Mouse (Mus musculus) inflammation-experienced regulatory T-cells, adult 6 months (primary cell): Measurements from ENCODE around the gene Gatm. TPM values are rescaled to one million over a fixed set of nuclear protein-coding genes. Genes with fewer than 3 reads are reported as not detected.

Experiments
- ATAC-seq: one replicate; pipeline ENCODE4 v1.8.0; 2017
- polyA plus RNA-seq, 3 experiments: library from polyadenylated mRNA; unstranded; fragments of 100-300 nt; shearing (Covaris generic); gene quantifications; one replicate each; pipeline ENCODE4 v1.2.1; 2017

Gene Gatm
- polyA plus RNA-seq, result 1 to 10 TPM in 1 of 3 experiments, under 1 TPM in 2; 0.32 to 1.7 (median 0.46) TPM

DNA sequence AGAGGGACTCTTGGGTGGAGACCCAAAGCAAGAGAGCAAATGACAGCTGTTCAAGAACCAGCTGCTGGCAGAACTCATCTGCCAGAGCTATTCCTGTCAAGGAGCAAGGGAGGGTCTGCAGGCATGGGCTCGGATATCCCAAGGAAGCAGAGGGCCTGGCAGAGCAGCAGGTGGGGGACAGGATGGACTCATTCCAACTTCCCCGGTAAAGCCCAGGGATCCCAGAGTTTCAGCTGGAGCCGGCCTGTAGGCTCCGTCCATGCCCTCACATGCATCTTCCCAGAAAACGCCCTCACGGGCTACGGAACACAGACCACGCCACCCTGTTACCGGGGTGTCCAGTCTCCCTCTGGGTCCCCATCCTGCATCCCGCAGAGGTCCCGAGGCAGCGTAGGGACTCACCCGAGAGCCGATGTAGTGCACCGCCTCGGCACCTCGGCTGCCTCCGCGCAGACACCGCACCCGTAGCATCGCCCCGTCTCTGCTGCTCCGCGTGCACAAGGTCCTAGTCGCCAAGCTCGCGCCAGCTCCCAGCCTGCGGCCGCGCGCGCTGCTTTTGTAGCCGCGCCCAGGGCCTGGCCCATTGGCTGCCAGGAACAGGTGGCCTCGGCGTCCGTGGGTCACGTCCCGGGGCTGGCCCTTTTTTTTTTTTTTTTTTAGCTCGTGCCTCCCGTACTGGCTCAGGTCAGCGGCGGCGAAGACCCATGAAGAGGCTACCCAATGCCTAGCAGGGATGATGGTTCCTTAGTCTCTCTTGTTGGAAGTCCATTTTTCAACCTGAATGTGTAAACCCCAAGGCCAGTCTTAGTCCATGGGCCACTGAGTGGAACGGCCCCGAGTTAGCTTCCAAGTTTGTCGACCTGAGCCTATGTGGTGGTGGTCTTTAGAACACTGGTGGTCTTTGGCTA, at the start of gene Gatm:
TSS of gene Gatm (minus strand) at position 558 of the 908 bp plus-strand sequence.
- peak; percentile 28 for ATAC-seq

DNA sequence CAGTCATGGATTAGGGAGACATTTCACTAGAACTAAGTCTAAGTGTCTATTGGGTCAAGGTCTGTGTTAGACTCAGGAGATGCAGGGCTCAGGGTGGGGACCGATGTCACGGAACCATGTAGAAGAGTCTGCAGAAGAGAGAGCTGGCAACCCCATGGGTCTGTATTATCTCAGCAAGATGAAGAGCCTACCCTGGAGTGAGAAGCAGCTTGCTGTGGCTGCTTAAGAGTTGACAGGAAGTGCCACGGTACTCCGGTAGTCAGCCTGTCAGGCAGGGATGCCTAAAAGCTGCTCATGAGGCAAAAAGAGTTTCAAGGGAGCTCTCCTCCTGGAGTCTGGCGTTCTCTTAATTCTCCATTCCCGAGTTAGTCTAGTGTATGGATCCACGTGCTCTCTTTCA, 48.7 kb upstream of the Gatm start:
- ATAC-seq, result no peak

DNA sequence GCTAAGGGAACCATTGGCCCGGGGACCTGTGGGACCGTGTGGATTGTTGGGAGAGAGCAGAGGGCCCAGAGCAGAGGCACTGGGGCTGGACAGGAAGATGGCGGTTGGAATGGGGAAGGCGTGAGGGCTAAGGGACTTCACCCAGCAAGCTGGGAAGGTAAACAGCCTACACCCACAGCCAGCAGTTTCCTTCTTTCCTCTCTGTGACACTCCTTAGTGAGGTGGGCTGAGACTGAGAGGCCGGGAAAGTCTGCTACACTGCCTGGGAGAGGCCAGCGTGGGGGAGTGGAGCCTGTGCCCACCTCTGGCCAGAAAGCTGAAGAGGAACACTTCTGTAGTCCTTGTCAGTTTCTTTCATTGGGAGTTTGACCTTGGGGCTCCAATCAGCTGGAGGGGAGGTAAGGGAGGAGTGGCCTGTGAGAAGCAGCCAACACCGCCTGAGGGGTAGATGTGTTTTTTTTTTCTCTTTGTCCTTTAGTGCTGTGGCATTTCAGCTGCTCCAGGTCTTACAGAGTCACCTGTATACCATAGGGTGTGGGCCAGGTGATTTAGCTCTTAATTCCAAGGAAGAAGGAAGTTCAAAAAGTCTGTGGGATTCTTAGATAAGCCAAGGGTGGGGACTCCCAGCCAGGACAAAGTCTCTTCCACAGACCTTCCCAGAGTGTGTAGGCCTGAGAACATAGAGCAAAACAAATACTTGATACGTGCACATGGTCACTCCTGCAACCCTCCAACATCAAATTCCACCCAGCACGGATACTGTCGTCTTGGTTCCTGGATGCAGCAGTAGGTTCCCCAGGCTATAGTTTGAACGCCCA, 46.8 kb upstream of the Gatm start:
- ATAC-seq, result no peak

DNA sequence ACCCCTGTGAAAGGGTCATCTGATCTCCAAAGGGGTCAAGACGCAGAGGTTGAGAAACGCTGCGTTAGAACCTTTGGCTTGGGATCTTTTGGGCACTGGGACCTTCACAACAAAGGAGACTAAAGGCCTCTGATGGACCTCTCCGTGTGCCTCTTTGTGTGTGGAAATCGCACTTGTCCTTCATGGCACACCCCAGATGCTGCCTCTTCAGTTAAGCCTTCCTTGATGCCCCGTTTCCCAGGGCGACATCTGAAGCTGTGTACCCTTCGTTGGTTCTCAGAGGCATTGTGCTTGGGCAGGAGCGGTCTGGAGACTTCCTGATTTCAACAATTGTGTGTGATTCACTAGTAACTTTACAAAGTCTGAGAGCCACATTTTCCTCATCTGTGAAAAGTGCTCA, 45.7 kb upstream of the Gatm start:
- no peak for ATAC-seq

DNA sequence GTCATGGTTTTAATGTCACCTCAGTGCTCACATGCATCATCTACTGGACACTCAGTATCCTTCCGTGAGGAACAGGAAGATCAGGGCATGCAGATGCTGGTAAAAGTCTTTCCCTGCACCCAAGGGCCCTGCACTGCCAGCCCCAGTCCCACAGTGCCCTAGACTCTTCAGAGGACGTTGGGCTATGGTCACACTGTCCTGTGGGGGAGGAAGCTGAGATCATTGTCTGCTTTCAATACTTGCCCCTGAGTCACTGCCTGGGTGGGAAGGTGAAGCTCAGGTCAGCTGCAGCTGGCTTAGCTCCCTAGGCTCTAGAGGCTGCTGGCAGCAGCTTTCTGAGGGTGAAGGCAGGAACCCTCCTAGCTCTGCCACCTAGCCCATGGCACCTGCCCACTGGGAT, 44.9 kb upstream of the Gatm start:
- ATAC-seq, result no peak

DNA sequence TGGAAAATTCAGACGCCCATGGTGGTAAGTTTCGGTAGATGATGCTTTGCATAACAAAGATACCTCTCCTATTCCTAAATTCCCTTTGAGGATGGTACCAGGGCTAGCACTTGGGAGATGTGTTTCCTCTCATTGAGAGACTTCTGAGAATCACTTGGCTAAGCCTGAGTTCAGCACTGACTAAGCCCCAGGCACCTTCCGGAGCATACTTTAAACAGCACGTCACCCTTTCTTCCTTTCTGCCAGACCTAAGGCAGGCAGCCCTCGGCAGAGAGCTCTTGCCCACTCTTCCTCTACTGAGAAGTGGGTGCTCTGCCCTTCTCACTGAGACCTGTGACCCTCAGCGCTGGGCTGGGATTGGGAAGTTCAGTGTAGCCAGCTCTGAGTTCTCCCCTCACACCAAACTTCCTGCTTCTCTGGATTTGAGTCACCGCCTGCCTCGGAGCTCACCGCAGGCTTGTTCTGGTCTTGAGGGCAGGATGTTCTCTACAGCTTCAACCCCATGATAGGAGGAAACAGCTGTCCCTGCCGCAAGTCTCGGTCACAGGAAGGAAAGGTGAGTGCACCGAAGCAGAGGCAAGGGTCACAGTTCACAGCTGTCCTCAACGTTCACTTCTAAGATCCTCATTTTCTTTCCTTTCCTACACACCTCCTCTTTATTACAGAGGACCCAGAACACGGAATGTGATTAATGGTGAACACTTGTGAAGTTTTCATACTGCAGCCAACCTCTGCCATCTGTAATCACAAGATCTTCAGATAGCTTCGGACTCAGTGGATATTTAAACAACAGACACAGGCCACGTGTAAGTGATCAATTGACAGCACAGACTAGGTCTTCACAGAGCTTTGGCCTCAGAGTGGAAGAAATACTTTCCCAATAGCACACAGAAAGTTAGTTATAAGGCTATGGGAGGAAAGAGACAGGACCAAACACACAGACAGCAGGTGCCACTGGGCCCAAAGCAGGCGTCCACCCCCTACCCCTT, 41.3 kb upstream of the Gatm start:
- ATAC-seq, result peak; percentile 98

DNA sequence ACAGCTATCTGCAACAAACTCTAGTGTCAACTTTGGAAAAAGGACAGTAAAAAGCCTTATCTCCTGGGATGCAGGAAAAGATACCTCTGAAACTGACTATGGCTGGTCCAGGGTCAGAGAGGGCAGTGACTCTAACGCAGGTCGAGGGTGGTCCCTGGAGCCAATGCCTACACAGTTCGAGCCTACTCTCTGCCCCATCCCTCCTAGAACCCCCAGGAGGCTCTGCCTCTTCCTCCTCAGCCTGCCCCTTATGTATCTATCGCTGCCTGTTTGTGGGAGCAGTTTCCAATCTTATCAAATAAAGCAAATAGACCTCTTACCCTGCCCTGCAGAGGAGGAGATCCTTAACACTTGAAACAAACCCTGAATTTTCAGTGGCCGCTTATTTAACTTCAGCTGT, 27.6 kb upstream of the Gatm start:
- ATAC-seq, result no peak

DNA sequence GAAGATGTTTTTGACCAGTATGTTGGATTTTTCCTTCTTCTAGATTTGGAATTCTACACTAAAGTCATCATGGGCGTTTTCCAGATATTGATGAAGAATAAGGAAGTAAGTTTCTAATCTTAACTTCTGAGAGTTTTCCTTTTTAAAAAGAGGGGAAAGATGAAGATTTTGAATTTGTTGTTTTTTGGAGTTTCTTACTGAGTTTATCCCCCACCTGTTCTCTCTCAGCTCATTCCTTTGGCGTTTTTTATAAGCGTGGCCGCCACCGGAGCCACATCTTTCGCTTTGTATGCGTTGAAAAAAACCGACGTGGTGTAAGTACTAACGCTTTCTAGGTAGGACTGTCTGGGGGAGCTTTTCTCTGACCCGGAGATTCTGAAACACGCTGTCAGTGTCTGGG, 26.9 kb upstream of the Gatm start:
- ATAC-seq, result no peak

DNA sequence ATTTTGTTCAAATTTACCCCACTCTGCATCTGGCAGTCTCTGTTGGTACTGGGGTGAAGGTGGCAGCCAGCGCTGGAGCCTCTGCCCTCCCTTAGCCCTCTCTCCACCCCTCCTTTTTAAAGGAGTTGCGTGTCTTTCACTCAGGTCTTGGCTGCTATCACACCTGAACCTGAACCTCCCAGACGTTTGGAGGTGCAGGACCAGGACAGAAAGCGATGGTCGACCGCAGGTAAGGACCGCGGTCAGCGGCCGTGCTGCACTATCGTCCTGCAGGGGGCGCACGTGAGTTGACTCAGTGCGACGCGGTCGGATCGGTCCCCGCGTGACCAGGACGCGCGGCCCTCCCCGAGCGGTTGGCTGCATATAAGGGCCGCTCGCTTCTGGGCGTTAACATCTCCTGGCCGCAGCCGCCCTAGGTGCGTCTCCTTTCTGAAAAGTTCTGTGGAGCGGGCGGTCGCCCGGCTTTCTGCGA, 26.5 kb upstream of the Gatm start:
- peak; percentile 63 for ATAC-seq

DNA sequence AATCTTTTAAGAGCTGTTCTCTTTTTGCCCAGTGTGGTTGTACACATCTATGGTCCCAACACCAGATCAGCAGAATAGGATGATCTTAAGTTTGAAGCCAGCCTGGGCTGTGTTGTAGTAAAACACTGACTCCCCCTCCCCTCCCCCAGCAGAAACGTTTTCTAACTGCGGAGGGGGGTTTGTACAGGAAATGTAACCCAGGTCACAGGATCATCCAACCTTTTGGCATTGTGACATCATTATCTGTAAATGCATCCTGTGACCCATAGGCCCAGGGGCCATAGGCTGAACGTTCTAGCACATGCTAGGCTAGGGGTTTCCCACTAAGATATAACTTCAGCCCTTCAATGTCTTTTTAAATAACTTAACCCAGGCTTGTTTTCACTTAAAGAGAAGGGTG, 25.6 kb upstream of the Gatm start, which contains the start of gene AA467197:
TSS of gene AA467197 (plus strand) at position 301 of the 400 bp plus-strand sequence.
- ATAC-seq, result no peak

DNA sequence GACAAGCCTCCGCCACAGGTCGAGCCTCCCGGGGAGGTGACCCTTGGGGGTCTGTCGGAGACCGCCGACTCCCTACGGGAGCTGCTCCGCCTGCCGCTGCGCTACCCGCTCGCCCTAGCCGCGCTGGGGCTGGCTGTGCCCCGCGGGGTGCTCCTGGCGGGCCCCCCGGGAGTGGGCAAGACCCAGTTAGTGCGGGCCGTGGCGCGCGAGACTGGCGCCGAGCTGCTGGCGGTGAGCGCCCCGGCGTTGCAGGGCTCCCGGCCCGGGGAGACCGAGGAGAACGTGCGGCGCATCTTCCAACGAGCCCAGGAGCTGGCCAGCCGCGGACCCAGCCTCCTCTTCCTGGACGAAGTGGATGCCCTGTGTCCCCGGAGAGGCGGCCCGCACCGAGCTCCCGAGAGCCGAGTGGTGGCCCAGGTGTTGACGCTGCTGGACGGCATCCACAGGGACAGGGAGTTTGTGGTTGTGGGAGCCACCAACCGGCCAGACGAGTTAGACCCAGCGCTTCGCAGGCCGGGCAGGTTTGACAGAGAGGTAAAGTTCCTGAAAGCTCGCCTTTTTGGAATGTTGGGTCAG, 20.2 kb upstream of the Gatm start:
- peak; percentile 7 for ATAC-seq

DNA sequence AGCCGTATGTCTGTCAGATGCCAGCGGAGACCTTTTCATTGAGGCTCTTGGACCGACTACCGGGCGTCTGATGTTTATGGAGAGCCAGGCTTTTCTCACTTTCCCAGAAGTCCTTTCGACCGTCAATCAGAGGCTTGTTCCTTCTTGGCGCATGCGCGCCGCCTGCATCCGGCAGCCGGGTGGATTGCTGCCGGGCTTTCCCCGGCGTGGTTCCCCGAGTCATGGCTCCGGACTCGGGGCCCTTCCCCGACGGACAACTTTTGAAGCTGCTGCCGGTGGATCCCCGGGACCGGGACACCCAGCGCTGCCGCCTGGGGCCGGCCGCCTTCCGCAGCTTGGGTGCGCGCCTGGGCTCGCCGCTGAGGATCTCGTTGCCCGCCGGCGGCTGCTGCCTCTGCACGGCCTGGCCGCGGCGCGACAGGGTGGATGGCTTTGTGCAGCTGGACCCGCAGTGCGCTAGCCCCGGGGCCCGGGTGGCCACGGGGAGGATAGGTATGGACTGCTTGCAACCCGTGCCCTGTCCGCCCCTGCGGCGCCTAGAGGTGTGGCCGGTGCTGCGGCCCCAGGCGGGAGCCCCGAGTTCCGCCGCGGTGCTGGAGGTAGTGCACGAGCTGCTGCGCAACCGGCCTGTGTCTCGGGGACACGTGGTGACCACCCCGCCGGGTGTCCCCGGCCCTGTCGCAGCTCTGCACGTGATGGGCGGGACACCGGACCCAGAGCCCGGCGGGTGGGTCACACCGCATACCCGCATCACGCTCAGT, 19.5 kb upstream of the Gatm start:
- peak; percentile 85 for ATAC-seq

DNA sequence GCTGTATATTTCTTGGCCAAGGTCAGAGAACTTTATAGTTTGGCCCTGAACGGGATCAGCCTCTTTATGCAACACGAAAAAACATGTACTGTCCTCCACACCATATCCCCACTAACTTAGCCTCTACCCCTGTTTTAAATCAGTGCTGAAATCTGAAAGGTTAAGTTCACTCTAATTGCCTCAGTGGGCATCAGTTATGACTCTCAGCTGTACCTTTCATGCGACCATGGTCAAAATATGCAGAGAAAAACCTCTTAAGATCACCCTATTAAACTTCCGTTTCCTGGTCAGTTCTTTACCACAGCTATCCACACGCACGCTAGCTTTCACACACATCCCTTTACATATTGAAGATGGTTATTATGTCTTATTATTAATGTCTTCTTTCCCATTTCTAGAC, 18.8 kb upstream of the Gatm start:
- ATAC-seq, result no peak

DNA sequence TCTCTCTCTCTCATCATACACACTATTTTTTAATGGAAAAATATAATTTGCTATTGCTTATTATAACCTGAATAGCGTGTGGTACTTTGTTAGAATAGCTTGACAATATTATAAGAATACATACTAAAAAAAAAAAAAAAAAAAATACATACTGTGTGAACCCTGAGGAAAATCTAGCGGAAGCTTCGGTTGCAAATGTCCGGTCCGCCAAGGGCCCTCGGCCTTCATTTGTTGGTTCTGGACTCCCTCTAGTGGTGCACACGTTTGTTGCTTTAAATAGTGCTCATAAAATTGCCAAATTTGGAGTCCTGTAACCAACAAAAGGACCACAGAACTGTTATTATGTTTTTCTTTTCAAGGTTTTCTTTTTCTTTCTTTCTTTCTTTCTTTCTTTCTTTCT, 17.9 kb upstream of the Gatm start:
- peak; percentile 54 for ATAC-seq

DNA sequence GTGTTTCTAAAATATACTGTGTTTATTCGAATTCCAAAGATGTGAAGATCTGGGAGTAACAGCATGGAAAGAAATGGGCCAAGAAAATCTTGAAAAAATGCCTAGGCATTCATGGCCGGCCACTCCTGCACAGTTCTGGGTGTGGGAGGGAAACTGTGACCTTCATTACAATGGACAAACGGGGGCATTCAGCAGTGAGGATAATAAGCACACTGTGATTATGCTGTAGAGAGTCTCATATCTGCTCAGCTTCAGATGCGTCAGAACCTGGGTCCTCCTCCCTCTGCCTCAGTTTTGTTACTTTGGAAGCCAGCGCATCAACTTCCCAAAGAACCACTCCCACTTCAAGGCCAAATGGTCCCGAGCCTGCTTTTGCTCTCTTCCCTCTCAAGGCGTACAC, 14.8 kb upstream of the Gatm start:
- ATAC-seq, result no peak

DNA sequence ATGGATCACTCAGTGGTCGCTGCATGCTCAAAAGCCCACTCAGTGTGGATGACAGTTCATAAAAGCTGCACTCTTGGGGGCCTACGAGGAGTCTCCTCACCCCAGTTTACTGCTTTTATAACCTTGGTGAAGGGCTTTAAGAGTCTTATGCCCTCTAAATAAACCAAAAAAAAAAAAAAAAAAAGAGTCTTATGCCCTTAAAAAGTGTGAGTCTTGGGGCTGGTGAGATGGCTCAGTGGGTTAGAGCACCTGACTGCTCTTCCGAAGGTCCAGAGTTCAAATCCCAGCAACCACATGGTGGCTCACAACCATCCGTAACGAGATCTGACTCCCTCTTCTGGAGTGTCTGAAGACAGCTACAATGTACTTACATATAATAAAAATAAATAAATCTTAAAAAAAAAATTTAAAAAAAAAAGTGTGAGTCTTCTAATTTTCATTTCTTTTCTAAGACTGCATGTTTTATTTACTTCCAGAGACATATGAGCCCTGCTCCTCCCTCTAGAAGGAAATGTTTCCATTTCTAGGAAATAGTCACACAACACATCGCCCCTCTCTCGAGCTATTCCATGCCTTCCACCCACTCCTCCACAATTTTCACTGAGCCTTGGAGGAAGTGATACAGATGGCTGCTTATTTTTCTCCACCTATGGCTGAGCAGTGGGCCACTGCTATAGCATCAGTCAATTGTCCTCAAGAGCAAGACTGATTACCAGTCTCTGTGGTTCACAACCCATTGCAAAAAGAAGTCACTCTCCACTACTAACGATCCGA, 10.4 kb upstream of the Gatm start:
- ATAC-seq, result no peak

DNA sequence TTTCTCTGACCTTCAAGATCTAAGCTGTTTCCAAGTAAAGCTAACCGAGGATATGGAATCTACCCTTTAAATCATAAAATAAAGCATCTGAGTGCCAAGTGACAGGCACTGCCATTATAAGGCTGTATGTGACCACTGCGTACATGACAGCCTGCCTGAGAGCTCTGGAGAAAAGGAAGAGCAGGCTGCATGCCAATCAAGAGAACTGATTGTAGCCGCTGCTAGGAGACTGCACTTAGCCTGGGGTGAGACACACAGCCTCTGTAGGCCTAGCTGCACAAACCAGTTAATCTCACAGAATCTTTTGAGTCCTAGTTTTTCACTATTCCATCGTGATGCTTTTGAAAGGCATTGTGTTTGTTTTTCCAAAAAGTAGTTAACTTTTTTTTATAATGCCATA, 7.6 kb upstream of the Gatm start:
- ATAC-seq, result no peak

DNA sequence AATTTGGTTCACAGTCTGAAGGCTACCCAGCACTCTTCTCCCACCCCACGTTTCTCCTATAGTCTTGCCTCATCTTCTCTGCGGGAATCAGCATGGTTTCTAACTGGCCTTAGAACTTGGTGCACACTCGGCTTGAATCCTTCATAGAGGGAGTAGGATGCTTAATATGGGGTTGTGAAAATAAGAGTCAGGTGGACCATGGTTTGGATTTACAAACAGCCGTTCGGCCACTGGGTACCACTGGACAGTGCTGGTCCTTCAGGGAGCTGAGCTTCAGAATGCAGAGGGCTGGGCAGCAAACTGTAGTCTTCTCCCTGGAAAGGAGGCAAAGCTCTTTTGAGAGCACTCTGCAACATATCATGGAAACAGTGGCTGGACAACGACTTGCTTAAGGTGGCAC, 6.7 kb upstream of the Gatm start:
- no peak for ATAC-seq

DNA sequence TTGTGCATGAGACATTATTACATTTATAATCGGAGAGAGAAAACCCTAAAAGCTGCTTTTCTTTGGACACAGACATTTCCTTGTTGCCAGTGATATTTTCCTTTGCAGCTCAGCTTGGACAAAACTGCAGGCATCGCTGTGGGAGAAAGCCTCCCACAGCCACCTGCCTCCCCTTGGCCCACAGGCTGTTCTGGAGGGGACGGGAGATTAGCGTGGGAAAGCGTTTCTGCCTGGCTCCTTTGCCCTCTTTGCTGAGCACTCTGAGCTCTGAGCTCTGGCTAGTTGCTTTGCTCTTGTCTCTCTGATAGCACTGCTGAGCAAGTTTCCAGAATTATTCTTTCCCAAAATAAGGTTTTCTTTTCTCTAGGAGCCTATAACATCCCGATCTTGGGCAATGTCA, 5.1 kb upstream of the Gatm start:
- ATAC-seq, result no peak

DNA sequence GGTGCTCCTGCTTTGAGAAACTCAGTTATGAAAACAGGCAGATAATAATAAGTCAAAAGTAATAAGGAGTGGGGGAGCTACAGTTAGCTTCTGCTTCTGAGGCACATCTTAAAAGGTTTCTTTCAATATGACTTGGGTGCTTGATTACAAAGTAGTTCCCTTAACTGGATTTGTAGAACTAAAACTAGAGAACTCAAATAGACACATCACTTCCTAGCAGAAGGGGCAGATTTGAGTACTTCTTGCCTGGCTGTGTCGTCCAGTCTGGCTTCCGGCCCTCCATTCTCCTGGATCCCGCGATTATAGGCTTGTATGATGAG, 511 bp upstream of the Gatm start:
- ATAC-seq, result no peak

DNA sequence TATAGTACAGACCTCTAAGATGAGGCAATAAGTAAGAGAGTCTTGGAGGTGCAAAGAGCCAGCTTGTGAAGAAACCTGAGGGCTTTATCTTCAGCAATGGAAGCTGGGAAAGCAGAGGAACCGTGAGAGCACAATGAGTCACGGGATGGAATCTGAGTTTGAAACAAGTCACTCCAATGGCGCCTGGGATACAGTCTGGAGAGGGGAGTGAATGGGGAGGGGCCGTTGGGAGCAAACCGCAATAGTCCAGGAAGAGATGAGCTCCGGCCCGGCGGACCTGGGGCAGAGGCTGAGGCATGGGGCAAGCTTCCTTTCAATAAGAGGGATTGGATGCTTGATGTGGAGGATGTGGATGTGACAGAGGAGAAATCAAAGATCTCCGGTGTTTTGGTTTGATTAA, 2.3 kb downstream of the Gatm start:
- no peak for ATAC-seq
